Mouse (Mus musculus): ENCODE data around the gene Chid1. TPM values are rescaled to one million over a fixed set of nuclear protein-coding genes. Genes with fewer than 3 reads are reported as not detected.

Gene Chid1
- polyA plus RNA-seq, 1 experiment from 2014 or later: 25.4 TPM

- Histone ChIP-seq H3K4me3 (no peak overlapping the region), H3K36me3 (replicated peaks) (peaks cover 10% of the 10 kb centered on the region), H3K27me3 (ENCODE audit: poor library complexity, severe bottlenecking) (no peaks in the 10 kb centered on the region), H3K27ac (no peak overlapping the region), H3K4me1 (no peaks in the 10 kb centered on the region), H3K9me3 (no peaks in the 10 kb centered on the region)
- DNase-seq (ENCODE audit: extremely low spot score, low spot score): no peak
- 86% methylated on average over 3 of the region's 3 CpGs for WGBS
Observed at GRCm38 (mm10) chr7:141518926-141519325, 20.7 kb downstream of the Chid1 start.

DNA sequence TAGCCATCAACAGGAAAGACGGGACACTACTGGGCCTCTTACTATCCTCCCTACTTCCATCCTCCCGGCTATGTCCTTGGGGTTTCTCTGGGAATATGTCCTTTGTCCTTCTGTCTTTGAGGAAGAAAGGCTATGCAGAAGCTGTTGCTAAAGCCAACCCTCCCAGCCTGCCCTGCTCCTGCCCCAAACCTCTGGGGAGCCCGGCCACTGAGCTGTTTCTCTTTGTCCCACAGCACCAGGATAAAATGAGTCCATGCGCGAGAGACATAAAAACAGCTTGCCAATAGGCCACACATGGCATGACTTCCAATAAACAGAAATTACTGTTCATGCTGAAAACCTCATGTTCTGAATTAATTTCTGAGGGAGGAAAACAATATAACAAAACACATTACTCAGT is 21.4 kb downstream of the Chid1 start:
- no peaks in the 10 kb centered on the region for H3K9me3 ChIP-seq
- H3K4me3 ChIP-seq: no peak overlapping the region
- no peak for DNase-seq (ENCODE audit: extremely low spot score, low spot score)
- whole genome bisulfite sequencing: 90% methylated on average over 5 of the region's 5 CpGs
- H3K36me3 ChIP-seq (replicated peaks): peaks cover 17% of the 10 kb centered on the region
- H3K27me3 ChIP-seq (ENCODE audit: poor library complexity, severe bottlenecking): no peaks in the 10 kb centered on the region
- H3K4me1 ChIP-seq: no peaks in the 10 kb centered on the region
- no peak overlapping the region for H3K27ac ChIP-seq

DNA sequence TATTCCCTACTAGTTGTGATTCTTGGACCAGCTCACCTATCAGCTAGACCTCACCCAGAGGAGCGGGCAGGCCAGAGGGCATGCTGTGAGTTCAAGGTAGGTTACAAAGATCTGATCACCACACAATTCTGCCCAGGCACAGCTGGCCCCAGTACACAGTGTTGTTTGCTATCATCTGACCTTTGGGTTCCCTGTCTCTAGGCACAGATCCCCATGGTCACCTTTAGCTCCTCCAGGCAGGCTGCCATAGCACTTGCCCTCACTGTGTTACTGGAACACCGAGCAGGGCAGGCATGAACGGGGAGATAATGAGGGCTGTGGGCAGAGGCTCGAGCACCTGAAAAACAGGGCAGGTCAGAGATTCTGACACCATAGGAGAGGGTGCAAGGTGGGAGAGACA is 22.0 kb downstream of the Chid1 start:
- H3K9me3 ChIP-seq: no peaks in the 10 kb centered on the region
- WGBS: 84% methylated on average over 4 of the region's 4 CpGs
- no peak for DNase-seq (ENCODE audit: extremely low spot score, low spot score)
- H3K36me3 ChIP-seq (replicated peaks): peaks cover 17% of the 10 kb centered on the region
- H3K4me1 ChIP-seq: no peaks in the 10 kb centered on the region
- H3K4me3 ChIP-seq: no peak overlapping the region
- no peaks in the 10 kb centered on the region for H3K27me3 ChIP-seq (ENCODE audit: poor library complexity, severe bottlenecking)
- no peak overlapping the region for H3K27ac ChIP-seq

GRCm38 (mm10) chr7:141510681-141511191 is 28.9 kb downstream of the Chid1 start:
- Histone ChIP-seq H3K9me3 (peaks cover 2% of the 10 kb centered on the region; the same call in 1 of the 2 replicates), H3K4me3 (no peak overlapping the region), H3K27me3 (ENCODE audit: poor library complexity, severe bottlenecking) (no peaks in the 10 kb centered on the region), H3K4me1 (peaks cover 28% of the 10 kb centered on the region), H3K36me3 (replicated peaks) (peaks cover 50% of the 10 kb centered on the region), H3K27ac (peak overlapping the region; percentile 26; the same call in 1 of the 2 replicates)
- DNase-seq (ENCODE audit: extremely low spot score, low spot score): no peak
- WGBS: 70% methylated on average over 8 of the region's 8 CpGs

GRCm38 (mm10) chr7:141510196-141510595 is 29.5 kb downstream of the Chid1 start:
- DNase-seq (ENCODE audit: extremely low spot score, low spot score): no peak
- H3K27ac ChIP-seq: peak overlapping the region; percentile 26; the same call in 1 of the 2 replicates
- no peaks in the 10 kb centered on the region for H3K27me3 ChIP-seq (ENCODE audit: poor library complexity, severe bottlenecking)
- H3K9me3 ChIP-seq: peaks cover 2% of the 10 kb centered on the region; the same call in 1 of the 2 replicates
- H3K4me3 ChIP-seq: no peak overlapping the region
- H3K4me1 ChIP-seq: peaks cover 31% of the 10 kb centered on the region
- 93% methylated on average over 5 of the region's 5 CpGs for WGBS
- peaks cover 49% of the 10 kb centered on the region for H3K36me3 ChIP-seq (replicated peaks)

DNA sequence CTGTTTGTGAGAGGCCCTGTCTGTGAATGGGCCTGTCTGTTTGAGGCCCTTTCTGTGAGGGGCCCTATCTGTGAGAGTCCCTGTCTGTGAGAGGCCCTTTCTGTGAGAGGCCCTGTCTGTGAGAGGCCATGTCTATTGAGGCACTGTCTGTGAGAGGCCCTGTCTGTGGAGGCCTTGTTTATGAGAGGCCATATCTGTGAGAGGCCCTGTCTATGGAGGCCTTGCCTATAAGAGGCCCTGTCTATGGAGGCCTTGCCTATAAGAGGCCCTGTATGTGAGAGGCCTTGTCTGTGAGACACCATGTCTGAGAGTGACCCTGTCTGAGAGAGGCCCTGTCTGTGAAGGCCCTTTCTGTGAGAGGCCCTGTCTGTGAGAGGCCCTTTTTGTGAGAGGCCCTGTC is 31.5 kb downstream of the Chid1 start:
- H3K36me3 ChIP-seq (replicated peaks): peaks cover 42% of the 10 kb centered on the region
- H3K4me3 ChIP-seq: 0 out of 2 replicates have a peak overlapping the region, but pooled peaks have one; percentile 5
- peak overlapping the region; percentile 82 for H3K27ac ChIP-seq
- peaks cover 31% of the 10 kb centered on the region for H3K4me1 ChIP-seq
- H3K9me3 ChIP-seq: peaks cover 2% of the 10 kb centered on the region; the same call in 1 of the 2 replicates
- no peak for DNase-seq (ENCODE audit: extremely low spot score, low spot score)
- H3K27me3 ChIP-seq (ENCODE audit: poor library complexity, severe bottlenecking): no peaks in the 10 kb centered on the region

GRCm38 (mm10) chr7:141506278-141506677 is 33.4 kb downstream of the Chid1 start:
- Histone ChIP-seq H3K36me3 (replicated peaks) (peaks cover 39% of the 10 kb centered on the region), H3K9me3 (peaks cover 2% of the 10 kb centered on the region; the same call in 1 of the 2 replicates), H3K4me3 (peak overlapping the region; percentile 8; the same call in 1 of the 2 replicates), H3K27me3 (ENCODE audit: poor library complexity, severe bottlenecking) (no peaks in the 10 kb centered on the region), H3K4me1 (peaks cover 31% of the 10 kb centered on the region), H3K27ac (peak overlapping the region; percentile 82)
- no peak for DNase-seq (ENCODE audit: extremely low spot score, low spot score)
- 80% methylated on average over 2 of the region's 2 CpGs for WGBS

DNA sequence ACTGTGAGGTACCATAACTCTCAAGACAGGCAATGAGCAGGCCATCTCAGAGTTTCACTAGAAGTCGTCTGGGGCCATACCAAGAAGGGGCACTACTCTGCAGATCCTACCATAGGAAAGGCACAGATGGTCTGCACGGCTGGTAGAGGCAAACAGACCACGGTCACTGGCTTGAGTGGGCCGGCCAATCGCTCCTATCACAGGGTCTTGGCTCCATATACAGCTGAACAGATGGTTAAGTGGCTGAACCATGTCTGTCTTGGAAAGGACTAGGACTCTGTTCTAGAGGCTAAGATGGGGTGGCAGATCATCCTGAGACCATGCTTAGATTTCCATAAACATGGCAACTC is 37.1 kb downstream of the Chid1 start:
- Histone ChIP-seq H3K36me3 (replicated peaks) (peaks cover 34% of the 10 kb centered on the region), H3K4me3 (no peak overlapping the region), H3K27ac (no peak overlapping the region), H3K4me1 (peaks cover 17% of the 10 kb centered on the region), H3K9me3 (peaks cover 2% of the 10 kb centered on the region; the same call in 1 of the 2 replicates), H3K27me3 (ENCODE audit: poor library complexity, severe bottlenecking) (no peaks in the 10 kb centered on the region)
- DNase-seq (ENCODE audit: extremely low spot score, low spot score): no peak
- 94% methylated on average over 5 of the region's 5 CpGs for WGBS

DNA sequence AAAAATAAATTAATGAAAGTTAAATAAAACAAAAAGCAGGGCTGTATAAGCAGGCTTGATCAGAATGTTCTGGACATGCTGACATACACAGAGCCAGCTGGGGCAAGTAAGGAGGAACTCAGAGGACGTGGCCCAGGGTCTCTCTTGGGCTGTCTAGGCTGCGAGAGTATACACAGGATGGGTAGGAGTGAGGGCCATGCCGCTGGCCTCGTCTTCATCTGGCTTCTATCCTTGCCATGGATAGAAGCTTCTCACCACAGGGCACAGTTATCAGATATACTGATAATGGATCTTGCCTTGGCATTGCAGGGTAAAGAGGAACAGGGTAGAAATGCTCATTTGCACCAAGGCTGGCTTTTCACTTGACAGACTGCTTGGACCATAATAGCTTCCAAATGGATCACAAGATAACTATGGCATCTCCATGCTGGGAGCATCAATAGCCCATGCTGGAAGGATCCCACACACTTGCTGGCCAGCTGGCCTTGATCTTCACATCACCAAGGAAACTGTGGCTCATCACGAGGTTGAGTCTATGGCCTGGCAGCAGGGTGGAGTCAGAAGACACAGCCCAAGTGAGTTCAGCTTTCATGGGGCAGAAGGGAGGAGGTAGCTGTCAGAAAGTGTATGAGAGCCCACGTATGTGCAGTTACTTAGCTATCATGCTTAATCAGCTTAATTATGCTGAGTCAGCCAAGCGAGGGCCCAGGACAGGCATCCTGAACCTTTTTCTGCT is 37.7 kb downstream of the Chid1 start:
- Histone ChIP-seq H3K27ac (no peak overlapping the region), H3K36me3 (replicated peaks) (peaks cover 28% of the 10 kb centered on the region), H3K4me3 (no peak overlapping the region), H3K4me1 (peaks cover 14% of the 10 kb centered on the region), H3K9me3 (no peaks in the 10 kb centered on the region; the same call in 1 of the 2 replicates), H3K27me3 (ENCODE audit: poor library complexity, severe bottlenecking) (no peaks in the 10 kb centered on the region)
- 91% methylated on average over 7 of the region's 7 CpGs for WGBS
- no peak for DNase-seq (ENCODE audit: extremely low spot score, low spot score)

DNA sequence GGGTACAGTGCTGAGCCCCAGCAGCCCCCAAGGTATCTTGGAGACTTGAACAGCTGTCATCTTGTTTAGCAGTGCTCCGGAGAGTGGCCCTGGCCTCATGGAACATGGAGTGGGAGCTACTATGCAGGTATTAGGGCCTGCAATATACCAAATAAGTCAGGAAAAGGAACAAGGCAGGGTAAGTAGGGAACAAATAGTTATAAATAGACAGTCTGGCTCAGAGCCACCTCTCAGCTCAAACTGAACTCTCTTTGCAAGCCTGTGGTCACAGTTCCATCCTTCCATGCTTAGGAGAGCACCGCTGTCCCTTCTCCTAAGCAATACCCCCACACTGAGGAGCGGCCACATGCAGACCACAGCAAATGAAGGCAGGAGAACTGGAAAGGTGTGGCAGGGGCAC is 42.1 kb downstream of the Chid1 start:
- H3K9me3 ChIP-seq: no peaks in the 10 kb centered on the region
- peaks cover 41% of the 10 kb centered on the region for H3K36me3 ChIP-seq (replicated peaks)
- H3K4me3 ChIP-seq: no peak overlapping the region
- H3K27me3 ChIP-seq (ENCODE audit: poor library complexity, severe bottlenecking): no peaks in the 10 kb centered on the region
- H3K27ac ChIP-seq: no peak overlapping the region
- DNase-seq (ENCODE audit: extremely low spot score, low spot score): no peak
- H3K4me1 ChIP-seq: no peaks in the 10 kb centered on the region
- 96% methylated on average over 3 of the region's 3 CpGs for WGBS

DNA sequence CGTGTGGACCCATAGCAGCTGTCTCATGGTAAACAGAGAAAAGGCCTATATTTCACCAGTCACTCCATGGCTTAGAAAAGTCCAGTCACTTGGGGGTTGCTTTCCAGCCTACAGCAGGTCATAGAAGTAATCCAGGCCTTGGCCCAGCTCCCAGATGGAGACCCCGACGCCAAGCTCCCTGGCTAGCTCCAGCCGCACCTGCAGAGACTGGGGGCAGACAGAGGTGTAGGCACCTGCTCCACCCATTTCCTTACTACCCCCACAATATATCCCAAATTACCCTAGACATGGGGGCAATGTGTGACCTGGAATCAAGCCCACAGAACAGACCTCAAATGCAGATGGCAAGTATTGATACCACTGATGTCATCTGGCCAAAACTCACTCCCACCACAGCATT is 43.7 kb downstream of the Chid1 start:
- peaks cover 56% of the 10 kb centered on the region for H3K36me3 ChIP-seq (replicated peaks)
- no peak overlapping the region for H3K27ac ChIP-seq
- no peaks in the 10 kb centered on the region for H3K9me3 ChIP-seq
- H3K4me1 ChIP-seq: no peaks in the 10 kb centered on the region
- no peak overlapping the region for H3K4me3 ChIP-seq
- 90% methylated on average over 4 of the region's 4 CpGs for WGBS
- no peak for DNase-seq (ENCODE audit: extremely low spot score, low spot score)
- no peaks in the 10 kb centered on the region for H3K27me3 ChIP-seq (ENCODE audit: poor library complexity, severe bottlenecking)

GRCm38 (mm10) chr7:141495379-141495778 is 44.3 kb downstream of the Chid1 start:
- Histone ChIP-seq H3K27me3 (ENCODE audit: poor library complexity, severe bottlenecking) (no peaks in the 10 kb centered on the region), H3K36me3 (replicated peaks) (peaks cover 61% of the 10 kb centered on the region), H3K4me1 (no peaks in the 10 kb centered on the region), H3K27ac (no peak overlapping the region), H3K9me3 (no peaks in the 10 kb centered on the region), H3K4me3 (no peak overlapping the region)
- WGBS: 83% methylated on average over 2 of the region's 2 CpGs
- no peak for DNase-seq (ENCODE audit: extremely low spot score, low spot score)

GRCm38 (mm10) chr7:141493729-141494128 is 45.9 kb downstream of the Chid1 start:
- DNase-seq (ENCODE audit: extremely low spot score, low spot score): no peak
- H3K9me3 ChIP-seq: no peaks in the 10 kb centered on the region
- H3K27ac ChIP-seq: no peak overlapping the region
- H3K27me3 ChIP-seq (ENCODE audit: poor library complexity, severe bottlenecking): no peaks in the 10 kb centered on the region
- no peaks in the 10 kb centered on the region for H3K4me1 ChIP-seq
- H3K36me3 ChIP-seq (replicated peaks): peaks cover 49% of the 10 kb centered on the region
- 86% methylated on average over 1 of the region's 1 CpGs for WGBS
- H3K4me3 ChIP-seq: no peak overlapping the region
